Mouse (Mus musculus) neural tube, embryonic 13.5 days (tissue): ENCODE data around the gene Trpv2. TPM values are rescaled to one million over a fixed set of nuclear protein-coding genes. Genes with fewer than 3 reads are reported as not detected.

Source experiments
- ATAC-seq: fragments of 200-750 bp; cut with Nextera tagmentation; 2 replicates; pipeline ENCODE4 v1.8.0; 2017; ENCODE audit warnings: low read depth, mild to moderate bottlenecking, moderate TSS enrichment, moderate library complexity
- H3K27ac ChIP-seq: fragments of 300-500 bp; sonication (generic); replicated peaks from 2 replicates; pipeline ENCODE4 v1.5.1; 2015; ENCODE audit warnings: moderate library complexity, mild to moderate bottlenecking, inconsistent platforms
- H3K27me3 ChIP-seq: fragments of 300-500 bp; sonication (generic); 2 replicates; pipeline ENCODE4 v1.6.1; 2015; ENCODE audit warnings: mild to moderate bottlenecking, inconsistent platforms
- H3K36me3 ChIP-seq: fragments of 300-500 bp; sonication (generic); 2 replicates; pipeline ENCODE4 v1.6.1; 2015; ENCODE audit warnings: mild to moderate bottlenecking, inconsistent platforms
- H3K4me1 ChIP-seq: fragments of 300-500 bp; sonication (generic); replicated peaks from 2 replicates; pipeline ENCODE4 v1.6.1; 2015; ENCODE audit warnings: inconsistent platforms
- H3K4me2 ChIP-seq: fragments of 300-500 bp; sonication (generic); 2 replicates; pipeline ENCODE4 v1.6.1; 2015; ENCODE audit warnings: inconsistent platforms, mild to moderate bottlenecking, moderate library complexity
- H3K4me3 ChIP-seq: fragments of 300-500 bp; sonication (generic); 2 replicates; pipeline ENCODE4 v1.5.1; 2015; ENCODE audit warnings: mild to moderate bottlenecking, inconsistent platforms
- H3K9ac ChIP-seq: fragments of 300-500 bp; sonication (generic); 2 replicates; pipeline ENCODE4 v1.6.1; 2015; ENCODE audit warnings: moderate library complexity, mild to moderate bottlenecking, inconsistent platforms
- H3K9me3 ChIP-seq: fragments of 300-500 bp; sonication (generic); 2 replicates; pipeline ENCODE4 v1.6.1; 2016; ENCODE audit warnings: inconsistent platforms
- WGBS: fragments of 180-500 bp; shearing (Covaris S2); methylation state at CpG from one replicate; pipeline ENCODE4 v1.1.7; 2015; 5-methylcytosine and 5-hydroxymethylcytosine counted together
- polyA plus RNA-seq: library from polyadenylated mRNA; unstranded; fragments of >200 nt; fragmentation: Nextera tagmentation; extraction: Ambion mirVana; gene quantifications from 2 replicates; pipeline ENCODE4 v1.2.1, GENCODE M21; 2015

The Trpv2 gene
- polyA plus RNA-seq, 1 experiment from 2014 or later: 25.0 TPM

GRCm38 (mm10) chr11:62591026-62591425 is 16.7 kb downstream of the Trpv2 start:
- H3K27ac ChIP-seq: no peak overlapping the region
- 78% methylated on average over 2 of the region's 2 CpGs for WGBS

DNA sequence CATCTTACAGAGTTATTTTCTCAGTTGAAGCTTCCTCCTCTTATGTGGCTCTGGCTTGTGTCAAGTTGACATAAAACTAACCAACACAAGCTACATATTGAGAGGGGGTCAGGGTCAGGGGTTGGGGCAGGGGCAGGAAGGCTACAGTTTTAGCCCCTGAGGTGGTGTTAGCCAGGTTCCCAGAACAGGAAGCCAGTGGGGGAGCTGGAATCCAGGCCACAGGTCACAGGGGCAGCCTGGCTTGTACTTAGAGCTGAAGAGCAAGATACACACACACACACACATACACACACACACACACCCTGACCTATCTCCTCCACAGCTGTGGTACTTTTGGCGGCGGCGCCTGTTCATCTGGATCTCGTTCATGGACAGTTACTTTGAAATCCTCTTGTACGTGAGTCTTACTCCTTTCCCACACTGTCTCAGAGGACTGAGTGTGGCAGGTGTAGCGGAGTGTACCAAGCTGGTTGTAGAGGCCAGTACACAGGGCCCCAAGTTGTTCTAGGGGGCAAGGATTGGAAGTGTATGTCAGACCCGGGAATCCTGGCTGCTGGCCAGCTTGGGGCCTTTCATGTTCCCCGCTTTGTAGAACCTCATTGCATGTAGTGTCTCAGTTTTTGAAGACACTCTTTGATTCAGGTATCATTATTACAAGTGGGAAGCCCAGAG is 17.8 kb downstream of the Trpv2 start:
- Histone ChIP-seq H3K36me3 (peaks cover 10% of the 10 kb centered on the region), H3K4me1 (no peaks in the 10 kb centered on the region), H3K9me3 (no peaks in the 10 kb centered on the region), H3K9ac (no peak overlapping the region), H3K4me2 (no peak overlapping the region), H3K27ac (no peak overlapping the region), H3K27me3 (no peaks in the 10 kb centered on the region), H3K4me3 (no peak overlapping the region)
- no peak for ATAC-seq
- 87% methylated on average over 8 of the region's 8 CpGs for WGBS

More at GRCm38 (mm10) chr11:62591026-62591425, 16.7 kb downstream of the Trpv2 start:
- ATAC-seq: no peak
- Histone ChIP-seq H3K4me1 (no peaks in the 10 kb centered on the region), H3K27me3 (no peaks in the 10 kb centered on the region), H3K9ac (no peak overlapping the region), H3K9me3 (no peaks in the 10 kb centered on the region), H3K4me2 (no peak overlapping the region), H3K36me3 (peaks cover 12% of the 10 kb centered on the region), H3K4me3 (no peak overlapping the region)

- Histone ChIP-seq H3K9ac (no peak overlapping the region), H3K4me3 (no peak overlapping the region), H3K36me3 (no peaks in the 10 kb centered on the region), H3K27ac (no peak overlapping the region), H3K4me1 (peaks cover 18% of the 10 kb centered on the region), H3K27me3 (no peaks in the 10 kb centered on the region), H3K9me3 (no peaks in the 10 kb centered on the region), H3K4me2 (no peak overlapping the region)
- no peak for ATAC-seq
- WGBS: 85% methylated on average over 4 of the region's 4 CpGs
Observed at GRCm38 (mm10) chr11:62598571-62598970, 24.3 kb downstream of the Trpv2 start.

DNA sequence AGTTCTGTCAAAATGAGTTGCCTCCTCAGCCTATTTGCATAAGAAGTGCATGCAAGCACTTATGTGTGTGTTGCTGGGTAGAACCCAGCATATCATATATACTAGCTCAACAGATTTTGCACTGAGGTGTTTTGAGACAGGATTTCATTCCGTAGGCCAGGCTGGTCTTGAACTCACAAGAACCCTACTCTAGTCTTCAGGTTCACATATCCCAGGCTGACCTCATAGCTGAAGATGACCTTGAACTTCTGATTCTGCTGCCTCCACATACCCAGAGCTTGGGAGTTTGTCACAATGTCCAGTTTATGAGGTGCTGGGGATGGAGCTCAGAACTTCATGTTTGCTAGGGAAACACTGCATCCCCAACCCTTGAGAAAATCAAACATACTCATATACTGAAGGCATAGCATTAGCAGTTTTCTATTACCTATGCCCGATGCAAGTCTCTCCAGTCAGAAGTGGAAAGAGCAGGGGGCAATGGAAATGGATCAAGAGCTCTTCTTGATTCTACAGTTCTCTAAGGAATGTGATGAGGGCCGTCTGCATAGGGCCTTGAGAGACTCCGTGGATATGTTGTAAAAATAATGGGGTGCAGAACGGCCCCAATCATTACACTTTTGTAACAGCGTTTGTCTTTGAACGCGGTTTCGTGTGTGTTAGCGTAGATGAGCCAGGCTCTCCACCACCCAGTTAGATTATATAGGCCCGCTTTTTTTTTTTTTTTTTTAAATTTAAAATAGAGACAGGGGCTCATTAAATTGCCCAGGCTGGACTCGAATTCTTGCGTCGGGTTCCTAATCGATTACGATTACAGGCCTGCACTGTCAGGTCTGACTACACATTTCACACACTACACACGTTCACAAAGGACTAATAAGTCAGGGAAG is 27.7 kb downstream of the Trpv2 start:
- peak overlapping the region; percentile 94 for H3K4me3 ChIP-seq
- H3K27ac ChIP-seq: peak overlapping the region; percentile 95
- WGBS: 10% methylated on average over 17 of the region's 17 CpGs
- peaks cover 30% of the 10 kb centered on the region for H3K36me3 ChIP-seq
- peak overlapping the region; percentile 96 for H3K4me2 ChIP-seq
- H3K9ac ChIP-seq: peak overlapping the region; percentile 68
- H3K9me3 ChIP-seq: no peaks in the 10 kb centered on the region
- H3K27me3 ChIP-seq: no peaks in the 10 kb centered on the region
- H3K4me1 ChIP-seq: peaks cover 52% of the 10 kb centered on the region
- ATAC-seq: peak; percentile 16; the same call in 1 of the 2 replicates

- H3K4me2 ChIP-seq: peak overlapping the region; percentile 96
- peaks cover 57% of the 10 kb centered on the region for H3K4me1 ChIP-seq
- H3K9me3 ChIP-seq: no peaks in the 10 kb centered on the region
- H3K36me3 ChIP-seq: peaks cover 38% of the 10 kb centered on the region
- no peaks in the 10 kb centered on the region for H3K27me3 ChIP-seq
- peak; percentile 94 for ATAC-seq
- H3K27ac ChIP-seq: peak overlapping the region; percentile 95
- H3K4me3 ChIP-seq: peak overlapping the region; percentile 94
- WGBS: under 1% methylated on average over 58 of the region's 58 CpGs
- H3K9ac ChIP-seq: peak overlapping the region; percentile 99
Observed at GRCm38 (mm10) chr11:62602619-62603311, 28.5 kb downstream of the Trpv2 start.

DNA sequence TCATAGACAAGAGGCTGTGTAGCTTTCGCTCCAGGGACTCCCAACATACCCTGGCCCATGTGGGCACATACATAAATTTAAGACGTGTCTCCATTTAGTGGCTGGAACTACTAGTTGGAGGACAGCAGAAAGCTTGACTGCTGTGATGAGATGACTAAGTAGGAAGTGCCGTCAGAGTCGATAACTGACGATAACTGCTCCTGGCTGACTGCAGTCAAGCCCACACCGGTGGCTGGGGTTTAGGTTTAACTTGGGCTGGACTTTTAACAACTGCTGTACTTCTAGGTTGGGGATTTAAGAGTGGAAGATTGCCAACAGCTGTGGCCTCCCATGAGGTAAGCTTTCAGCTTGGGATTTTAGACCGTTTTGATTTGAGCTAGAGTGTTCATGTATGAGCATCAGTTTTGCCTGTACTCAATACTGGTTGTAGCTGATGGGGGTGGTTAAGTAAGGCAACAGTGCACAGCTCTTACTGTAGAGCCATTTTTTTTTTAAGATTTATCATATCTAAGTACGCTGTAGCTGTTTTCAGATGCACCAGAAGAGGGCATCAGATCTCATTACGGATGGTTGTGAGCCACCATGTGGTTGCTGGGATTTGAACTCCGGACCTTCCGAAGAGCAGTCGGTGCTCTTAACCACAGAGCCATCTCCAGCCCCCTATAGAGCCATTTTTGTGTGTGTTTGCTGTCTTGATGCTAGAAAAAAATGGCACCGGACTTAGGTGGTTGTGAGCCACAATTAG is 29.2 kb downstream of the Trpv2 start:
- H3K36me3 ChIP-seq: peaks cover 45% of the 10 kb centered on the region
- H3K27me3 ChIP-seq: no peaks in the 10 kb centered on the region
- H3K9ac ChIP-seq: peak overlapping the region; percentile 99
- under 1% methylated on average over 13 of the region's 13 CpGs for WGBS
- peak overlapping the region; percentile 95 for H3K27ac ChIP-seq
- H3K9me3 ChIP-seq: no peaks in the 10 kb centered on the region
- peak overlapping the region; percentile 94 for H3K4me3 ChIP-seq
- H3K4me2 ChIP-seq: peak overlapping the region; percentile 96
- ATAC-seq: no peak; the same call in 1 of the 2 replicates
- H3K4me1 ChIP-seq: peaks cover 50% of the 10 kb centered on the region

DNA sequence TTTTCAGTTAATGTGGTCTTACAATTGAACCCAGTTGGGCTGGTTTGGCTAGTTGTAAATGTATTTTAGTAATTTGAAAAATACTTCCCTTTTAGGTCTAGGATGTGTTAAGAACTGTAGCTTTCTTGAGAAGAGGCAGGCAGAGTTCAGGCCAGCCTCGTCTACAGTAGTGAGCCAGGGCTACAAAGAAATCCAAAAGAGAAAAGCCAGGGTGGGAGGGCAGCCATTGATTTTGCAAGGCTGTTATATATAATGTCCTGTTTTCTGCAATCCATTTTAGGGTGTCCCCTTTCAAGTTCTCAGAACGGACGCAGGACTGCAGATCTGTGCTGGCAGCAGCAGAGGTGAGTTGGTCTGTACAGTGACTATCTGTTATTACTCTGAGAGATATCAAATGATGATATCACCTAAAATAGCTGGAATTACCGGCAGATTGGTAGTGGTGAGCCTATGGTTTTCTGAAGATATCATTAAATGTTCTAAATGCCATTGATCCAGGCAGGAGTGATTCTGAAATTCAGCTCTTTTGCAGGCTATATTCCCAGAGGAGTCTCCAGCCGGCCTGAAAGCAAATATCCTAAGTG is 29.9 kb downstream of the Trpv2 start:
- Histone ChIP-seq H3K4me3 (peak overlapping the region; percentile 94), H3K27ac (peak overlapping the region; percentile 95; the same call in 1 of the 2 replicates), H3K36me3 (peaks cover 52% of the 10 kb centered on the region), H3K4me1 (peaks cover 49% of the 10 kb centered on the region), H3K27me3 (no peaks in the 10 kb centered on the region), H3K9ac (peak overlapping the region; percentile 99), H3K9me3 (no peaks in the 10 kb centered on the region), H3K4me2 (peak overlapping the region; percentile 96)
- 12% methylated on average over 5 of the region's 5 CpGs for WGBS
- no peak for ATAC-seq

DNA sequence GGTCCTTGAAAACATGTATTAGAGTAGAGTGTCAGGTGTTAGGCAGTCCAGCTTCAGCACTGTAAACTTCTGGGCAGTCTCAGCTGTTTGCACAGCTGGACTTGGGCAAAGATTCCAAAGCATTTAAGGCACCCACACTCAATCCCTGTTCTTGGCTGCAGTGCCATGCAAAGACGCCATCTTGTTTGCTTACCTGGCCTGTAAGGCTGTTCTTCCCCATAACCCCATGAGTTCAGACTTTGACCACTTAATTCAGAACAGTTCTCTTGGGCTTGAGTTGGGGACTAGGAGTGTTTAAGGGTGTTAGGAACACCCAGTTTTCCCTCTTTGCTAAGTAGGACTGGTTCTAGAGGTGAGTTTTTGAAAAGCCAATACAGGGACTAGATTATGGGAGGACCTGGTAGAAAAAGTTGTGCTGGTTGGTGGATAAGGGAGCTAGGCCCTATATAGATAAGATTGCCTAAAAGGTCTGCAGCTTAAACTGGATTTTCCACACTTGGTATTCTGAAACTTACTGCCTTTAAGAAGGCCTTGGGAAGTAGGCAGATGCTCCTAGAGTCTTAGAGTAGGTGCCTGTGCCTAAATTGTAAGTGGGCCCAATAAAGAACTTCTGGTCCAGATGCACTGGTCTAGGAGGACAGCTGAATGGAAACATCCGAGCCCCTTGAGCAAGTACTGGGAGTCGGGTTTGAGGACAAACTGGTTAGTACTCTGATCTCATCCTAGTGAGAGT is 30.8 kb downstream of the Trpv2 start:
- Histone ChIP-seq H3K36me3 (peaks cover 59% of the 10 kb centered on the region), H3K27me3 (no peaks in the 10 kb centered on the region), H3K9ac (peak overlapping the region; percentile 99), H3K9me3 (no peaks in the 10 kb centered on the region), H3K27ac (peak overlapping the region; percentile 49; the same call in 1 of the 2 replicates), H3K4me3 (peak overlapping the region; percentile 94), H3K4me2 (peak overlapping the region; percentile 96), H3K4me1 (peaks cover 49% of the 10 kb centered on the region)
- WGBS: 22% methylated on average over 3 of the region's 3 CpGs
- no peak for ATAC-seq

DNA sequence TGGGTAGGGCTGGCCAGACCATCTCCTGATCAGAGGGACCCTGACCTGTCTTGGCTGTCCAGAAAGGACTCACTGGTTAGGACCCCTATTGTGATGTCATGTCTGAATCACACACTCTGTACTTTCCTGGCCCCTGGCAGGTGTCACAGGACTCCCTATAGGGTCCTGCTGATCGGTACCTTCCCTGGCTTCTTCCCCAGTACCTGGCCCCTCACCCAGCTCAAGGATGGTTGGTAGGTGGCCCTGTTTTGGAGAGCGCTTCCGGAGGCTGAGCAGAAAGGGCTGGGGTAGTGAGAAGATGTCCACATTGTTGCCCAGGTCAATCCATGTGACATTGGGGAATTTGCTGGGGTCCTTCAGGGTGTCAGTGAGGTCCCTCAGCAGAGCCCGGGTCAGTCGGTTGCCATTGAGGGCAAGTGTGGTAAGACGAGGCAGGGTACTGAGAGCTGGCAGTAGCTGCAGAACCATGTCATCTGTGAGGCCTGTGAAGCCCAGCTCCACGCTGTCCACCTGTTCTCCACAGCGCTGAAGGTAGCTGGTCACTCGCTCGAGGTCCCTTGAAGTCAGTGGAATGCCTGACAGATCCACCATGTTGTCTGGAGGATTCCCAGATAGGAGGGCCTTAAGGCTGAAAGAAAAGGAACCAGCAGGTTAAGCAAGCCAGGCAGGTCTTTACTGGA is 31.5 kb downstream of the Trpv2 start:
- ATAC-seq: no peak
- WGBS: 47% methylated on average over 10 of the region's 10 CpGs
- Histone ChIP-seq H3K4me1 (peaks cover 49% of the 10 kb centered on the region), H3K27ac (0 out of 2 replicates have a peak overlapping the region, but pooled peaks have one; percentile 33), H3K9ac (peak overlapping the region; percentile 99), H3K9me3 (no peaks in the 10 kb centered on the region), H3K36me3 (peaks cover 66% of the 10 kb centered on the region), H3K4me3 (peak overlapping the region; percentile 94; the same call in 1 of the 2 replicates), H3K4me2 (peak overlapping the region; percentile 96), H3K27me3 (no peaks in the 10 kb centered on the region)
